Mouse (Mus musculus) small intestine, adult 2 months (tissue): Measurements from ENCODE around the gene Osbpl3. TPM values are rescaled to one million over a fixed set of nuclear protein-coding genes. Genes with fewer than 3 reads are reported as not detected.

Source experiments
- H3K27ac ChIP-seq: fragments of 200-500 bp; 2 replicates; pipeline ENCODE4 v1.5.1; 2012; ENCODE audit warnings: low read depth, low read length, control low read depth, inconsistent platforms; ENCODE audit not compliant: insufficient read depth
- H3K27me3 ChIP-seq: fragments of 200-500 bp; 2 replicates; pipeline ENCODE4 v1.6.1; 2012; ENCODE audit warnings: mild to moderate bottlenecking, moderate library complexity, low read length, inconsistent platforms; ENCODE audit not compliant: control insufficient read depth, insufficient read depth
- H3K36me3 ChIP-seq: fragments of 200-500 bp; 2 replicates; pipeline ENCODE4 v1.6.1; 2012; ENCODE audit warnings: mild to moderate bottlenecking, low read length, control low read depth, inconsistent platforms; ENCODE audit not compliant: control insufficient read depth, insufficient read depth
- H3K4me1 ChIP-seq: fragments of 200-500 bp; 2 replicates; pipeline ENCODE4 v1.6.1; 2012; ENCODE audit warnings: low read length, inconsistent platforms, mixed read lengths; ENCODE audit not compliant: control insufficient read depth, insufficient read depth, insufficient read length
- H3K4me3 ChIP-seq: fragments of 200-500 bp; 2 replicates; pipeline ENCODE4 v1.5.1; 2012; ENCODE audit warnings: low read depth, mild to moderate bottlenecking, control low read depth, inconsistent platforms, low read length, moderate library complexity
- CTCF ChIP-seq: fragments of 200-500 bp; IDR thresholded peaks from 2 replicates; pipeline ENCODE4 v1.5.1; 2012; ENCODE audit warnings: low read depth, mild to moderate bottlenecking, control low read depth, inconsistent platforms, low read length, moderate library complexity, mixed read lengths; ENCODE audit not compliant: insufficient replicate concordance, insufficient read length; ENCODE audit errors: extremely low read depth
- POLR2A ChIP-seq: fragments of 200-500 bp; IDR thresholded peaks from 2 replicates; pipeline ENCODE4 v1.6.1; 2012; ENCODE audit warnings: low read depth, mild to moderate bottlenecking, control low read depth, inconsistent platforms, low read length, moderate library complexity
- WGBS: fragments of 180-500 bp; shearing (Covaris S2); methylation state at CpG from one replicate; pipeline ENCODE4 v1.1.7; 2018; 5-methylcytosine and 5-hydroxymethylcytosine counted together
- polyA plus RNA-seq: library from polyadenylated mRNA; depleted of rRNA; stranded (reverse); fragments of >200 nt; gene quantifications from 2 replicates; pipeline ENCODE4 v1.2.3, GENCODE M21; 2012

Osbpl3 gene
- polyA plus RNA-seq, 1 experiment, result 13.9 TPM

DNA sequence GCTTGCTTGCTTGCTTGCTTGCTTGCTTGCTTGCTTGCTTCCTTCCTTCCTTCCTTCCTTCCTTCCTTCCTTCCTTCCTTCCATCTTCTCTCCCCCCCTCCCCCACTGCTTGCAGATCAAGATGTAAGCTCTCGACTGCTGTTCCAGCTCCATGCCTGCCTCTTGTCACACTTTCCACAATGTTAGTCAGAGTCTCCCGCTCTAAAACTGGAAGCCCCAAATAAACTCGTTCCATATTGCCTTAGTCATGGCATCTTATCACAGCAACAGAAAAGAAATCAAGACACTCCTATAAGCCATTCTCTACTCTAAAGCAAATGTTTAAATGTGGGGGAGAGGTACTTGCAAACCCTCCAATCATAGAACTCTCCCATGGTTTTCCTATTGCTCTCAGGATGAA is 5.6 kb upstream of the Osbpl3 start:
- Histone ChIP-seq H3K4me3 (no peak overlapping the region), H3K36me3 (no peaks in the 10 kb centered on the region), H3K27ac (no peak overlapping the region), H3K27me3 (no peaks in the 10 kb centered on the region), H3K4me1 (peaks cover 20% of the 10 kb centered on the region)
- TF ChIP-seq CTCF (no peak), POLR2A (no peak)
- 85% methylated on average over 3 of the region's 3 CpGs for WGBS

DNA sequence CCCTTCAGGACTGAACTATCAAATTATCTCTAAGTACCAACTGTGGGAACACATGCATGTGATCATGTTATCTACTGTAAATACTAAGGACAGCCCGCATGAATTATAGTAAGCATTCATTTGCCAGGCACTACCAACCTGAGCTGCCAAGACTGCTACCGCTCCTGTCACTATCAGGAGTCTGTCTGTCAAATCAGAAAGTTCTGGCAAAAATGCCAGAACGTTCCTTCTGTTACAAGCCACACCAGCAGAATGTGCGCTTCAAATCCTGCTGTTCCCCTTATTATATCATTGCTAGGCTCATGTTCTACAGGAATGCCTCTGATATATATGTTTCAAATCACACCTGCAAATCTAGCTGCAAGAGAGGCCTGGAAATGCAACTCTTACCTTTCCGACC is 4.6 kb upstream of the Osbpl3 start:
- WGBS, result 52% methylated on average over 5 of the region's 5 CpGs
- Histone ChIP-seq H3K36me3 (no peaks in the 10 kb centered on the region), H3K27me3 (no peaks in the 10 kb centered on the region), H3K4me3 (no peak overlapping the region), H3K4me1 (peaks cover 23% of the 10 kb centered on the region), H3K27ac (peak overlapping the region; percentile 72)
- TF ChIP-seq POLR2A, result no peak
- no peak for TF ChIP-seq CTCF

DNA sequence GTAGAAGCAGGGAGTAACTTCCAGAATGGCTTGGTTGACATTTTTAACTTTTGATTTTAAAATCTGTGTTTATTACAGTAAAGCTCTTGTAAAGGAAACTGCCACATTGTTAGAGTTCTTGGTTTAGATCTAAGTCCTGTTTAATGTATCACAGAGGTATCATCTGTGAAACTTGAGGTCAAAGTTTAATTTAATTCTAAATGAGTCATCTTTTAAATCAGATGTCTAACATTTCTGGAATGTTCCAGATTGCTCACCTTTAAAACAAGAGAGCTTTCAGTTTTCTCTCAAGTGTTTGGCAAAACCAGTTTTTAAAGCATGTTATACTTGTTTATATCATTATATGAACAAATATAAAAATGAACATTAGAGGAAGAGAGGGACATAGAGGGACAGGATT is 4.2 kb upstream of the Osbpl3 start:
- TF ChIP-seq CTCF (no peak), POLR2A (no peak)
- Histone ChIP-seq H3K4me3 (no peak overlapping the region), H3K27ac (peak overlapping the region; percentile 72; the same call in 1 of the 2 replicates)

DNA sequence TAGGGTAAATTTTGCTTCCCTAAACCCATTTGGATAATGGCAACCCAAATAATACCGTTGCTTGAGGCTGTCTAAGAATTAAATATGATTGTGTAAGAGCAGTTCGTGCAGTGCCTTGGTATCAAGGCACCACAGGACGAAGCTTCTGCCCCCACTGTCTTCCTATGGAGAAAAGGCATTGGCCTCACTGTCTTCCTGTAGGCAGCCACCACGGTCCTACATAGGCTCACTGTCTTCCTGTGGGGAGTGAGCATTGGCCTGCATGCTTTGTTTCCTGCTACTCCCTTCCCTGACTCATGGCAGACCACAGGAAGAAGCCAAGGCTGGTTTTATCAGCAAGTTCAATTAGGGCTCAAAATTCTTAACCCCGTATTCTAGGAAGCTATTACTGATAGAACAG is 3.3 kb upstream of the Osbpl3 start:
- Histone ChIP-seq H3K27me3 (no peaks in the 10 kb centered on the region), H3K27ac (peak overlapping the region; percentile 45; the same call in 1 of the 2 replicates), H3K36me3 (no peaks in the 10 kb centered on the region), H3K4me1 (peaks cover 25% of the 10 kb centered on the region), H3K4me3 (no peak overlapping the region)
- 61% methylated on average over 5 of the region's 5 CpGs for WGBS
- no peak for TF ChIP-seq POLR2A
- no peak for TF ChIP-seq CTCF

More for the DNA sequence above, 4.2 kb upstream of the Osbpl3 start:
- Histone ChIP-seq H3K4me1 (peaks cover 23% of the 10 kb centered on the region), H3K36me3 (no peaks in the 10 kb centered on the region), H3K27me3 (no peaks in the 10 kb centered on the region)

DNA sequence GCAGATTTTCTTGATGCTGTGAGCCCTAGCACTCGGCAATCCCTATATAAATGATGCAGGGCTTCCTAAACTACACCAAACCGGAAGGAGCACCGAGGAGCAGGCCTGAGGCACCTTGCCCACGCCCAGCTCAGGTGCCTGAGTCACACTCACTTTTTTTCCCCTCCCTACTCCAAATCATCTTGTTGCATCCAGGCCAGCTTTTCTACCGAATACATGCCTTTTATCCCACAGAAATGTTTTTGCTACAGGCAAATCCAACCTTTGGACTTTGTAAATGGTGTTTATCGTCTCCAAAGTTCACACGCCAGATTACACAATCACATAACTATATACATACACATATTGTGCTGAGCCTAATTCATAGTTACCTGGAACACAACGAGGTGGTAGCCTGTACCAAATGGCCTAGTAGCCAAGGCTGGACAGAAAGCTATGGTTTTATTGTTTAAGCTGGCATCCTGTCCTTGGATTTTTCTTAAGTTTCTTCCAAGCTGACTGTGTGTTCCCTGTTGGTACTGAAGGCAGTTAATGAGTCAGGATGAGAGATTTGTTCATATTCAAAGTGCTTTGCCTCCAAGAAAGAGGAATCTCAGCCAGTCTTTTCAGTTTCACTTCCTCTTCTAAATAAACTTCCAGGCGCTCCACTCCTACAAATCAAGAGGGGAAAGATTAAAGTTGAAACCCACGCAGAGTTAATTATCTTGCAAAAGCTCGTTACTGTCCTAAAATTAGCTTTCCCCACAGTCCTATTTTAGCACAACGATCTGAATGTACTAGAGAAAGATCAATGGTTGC is 1.7 kb upstream of the Osbpl3 start:
- Histone ChIP-seq H3K4me3 (peak overlapping the region; percentile 1; the same call in 1 of the 2 replicates), H3K27ac (peak overlapping the region; percentile 78), H3K36me3 (no peaks in the 10 kb centered on the region), H3K27me3 (no peaks in the 10 kb centered on the region), H3K4me1 (peaks cover 25% of the 10 kb centered on the region)
- no peak for TF ChIP-seq CTCF
- WGBS, result 27% methylated on average over 12 of the region's 12 CpGs

- WGBS, result 48% methylated on average over 14 of the region's 14 CpGs
- Histone ChIP-seq H3K36me3 (no peaks in the 10 kb centered on the region), H3K27me3 (no peaks in the 10 kb centered on the region), H3K27ac (peak overlapping the region; percentile 61), H3K4me1 (peaks cover 25% of the 10 kb centered on the region), H3K4me3 (no peak overlapping the region)
- TF ChIP-seq CTCF (no peak), POLR2A (no peak)
These were observed 705 bp upstream of the Osbpl3 start for GRCm38 (mm10) chr6:50456706-50457105.

GRCm38 (mm10) chr6:50455102-50455828 is 736 bp downstream of the Osbpl3 start:
- no peak for TF ChIP-seq POLR2A
- no peak for TF ChIP-seq CTCF
- no peaks in the 10 kb centered on the region for H3K36me3 ChIP-seq
- H3K4me1 ChIP-seq, result peaks cover 18% of the 10 kb centered on the region
- peak overlapping the region; percentile 83 for H3K4me3 ChIP-seq
- peak overlapping the region; percentile 75 for H3K27ac ChIP-seq
- WGBS, result 1% methylated on average over 39 of the region's 39 CpGs
- H3K27me3 ChIP-seq, result no peaks in the 10 kb centered on the region
